ENCODE assay signal across 28 mouse cellular contexts in genomic region chr2:105973941-105974340, GRCm38 (mm10). TPM values are rescaled to one million over a fixed set of nuclear protein-coding genes. Genes with fewer than 3 reads are reported as not detected.
DNase-seq lines count a peak whose midpoint lies in the region; ATAC-seq and TF ChIP-seq lines count a peak whose summit lies in the region.
"Had no signal": no experiment of that assay in that cellular context is flagged by ENCODE, and none has a peak within 500 bp of the region (broad histone marks: within the 10 kb centered on the region; RNA-seq: fewer than 3 reads in every experiment).

No protein-coding gene starts in this region.

- no peak overlapping the region for H3K4me2 ChIP-seq in liver, embryonic 12.5 days
- H3K4me2 ChIP-seq: embryonic facial prominence, embryonic 15.5 days; hindbrain, embryonic 15.5 days; kidney, embryonic 15.5 days; liver, embryonic 13.5 days had no signal

- H3K9ac ChIP-seq in liver, embryonic 12.5 days, result no peak overlapping the region
- H3K9ac ChIP-seq: embryonic facial prominence, embryonic 15.5 days; hindbrain, embryonic 15.5 days; kidney, embryonic 15.5 days; liver, embryonic 13.5 days had no signal

- ATAC-seq in liver, embryonic 12.5 days, result no peak
- ATAC-seq: inflammation-experienced regulatory T-cells, adult 6 months had no signal

- H3K4me3 ChIP-seq in layer of hippocampus, adult 2 months, result no peak overlapping the region
- H3K4me3 ChIP-seq in liver, embryonic 12.5 days, result no peak overlapping the region
- H3K4me3 ChIP-seq: embryonic facial prominence, embryonic 10.5 days; embryonic facial prominence, embryonic 15.5 days; hindbrain, embryonic 10.5 days; hindbrain, embryonic 15.5 days; kidney, embryonic 15.5 days; liver, embryonic 13.5 days; midbrain, embryonic 10.5 days had no signal

- H3K36me3 ChIP-seq in liver, embryonic 12.5 days, result peaks cover 16% of the 10 kb centered on the region

- no peaks in the 10 kb centered on the region for H3K4me1 ChIP-seq in liver, embryonic 12.5 days
- H3K4me1 ChIP-seq: embryonic facial prominence, embryonic 15.5 days; hindbrain, embryonic 15.5 days; kidney, embryonic 15.5 days; liver, embryonic 13.5 days had no signal

- TF ChIP-seq CTCF in layer of hippocampus, adult 2 months (conservative IDR thresholded peaks at IDR 0.05), result no peak

- peak overlapping the region; percentile 32 for H3K27ac ChIP-seq in layer of hippocampus, adult 2 months
- H3K27ac ChIP-seq in liver, embryonic 12.5 days, result no peak overlapping the region
- H3K27ac ChIP-seq: embryonic facial prominence, embryonic 10.5 days; embryonic facial prominence, embryonic 15.5 days; hindbrain, embryonic 10.5 days; hindbrain, embryonic 15.5 days; kidney, embryonic 15.5 days; liver, embryonic 13.5 days; midbrain, embryonic 10.5 days had no signal

- H3K9me3 ChIP-seq in liver, embryonic 12.5 days (replicated peaks), result no peaks in the 10 kb centered on the region
- H3K9me3 ChIP-seq: embryonic facial prominence, embryonic 10.5 days; embryonic facial prominence, embryonic 15.5 days; G1E; hindbrain, embryonic 10.5 days; hindbrain, embryonic 15.5 days; kidney, embryonic 15.5 days; liver, embryonic 13.5 days; midbrain, embryonic 10.5 days had no signal

- no peaks in the 10 kb centered on the region for H3K27me3 ChIP-seq in liver, embryonic 12.5 days (replicated peaks)
- H3K27me3 ChIP-seq: embryonic facial prominence, embryonic 15.5 days; hindbrain, embryonic 15.5 days; kidney, embryonic 15.5 days; liver, embryonic 13.5 days had no signal

- peak; percentile 5 for DNase-seq in adrenal gland, postnatal 14 days
- no peak for DNase-seq in adrenal gland, postnatal 25 days
- no peak for DNase-seq in layer of hippocampus, adult 2 months (ENCODE audit: low spot score in 2 of 2)
- DNase-seq in layer of hippocampus, adult 9-10 months (ENCODE audit: low spot score), result no peak
- DNase-seq in Muller cell, postnatal 12 days (ENCODE audit: inconsistent ontology term), result peak; percentile 31
- peak; percentile 25 for DNase-seq in embryo, embryonic 11 days
- DNase-seq: cerebellum, adult 11 months; cerebellum, adult 9-10 months; cerebellum, postnatal 36 days; gastrocnemius, postnatal 10 days; heart, postnatal 14 days; kidney, adult 11 months; kidney, postnatal 36 days; layer of hippocampus, postnatal 36 days; left cerebral cortex, postnatal 4 days; liver, embryonic 13.5 days; lung, adult 2 months; lung, postnatal 10 days; thymus, postnatal 4 days had no signal

- WGBS in liver, embryonic 12.5 days (ENCODE audit: insufficient replicate concordance), result 46% methylated on average over 2 of the region's 2 CpGs

RNA-seq across cellular contexts. Expression of gene Dnajc24, which starts 29.4 kb away (rescaled TPM):
- total RNA-seq in adrenal gland, postnatal 14 days (2021), result 20.9 and 23.9 TPM in 2 replicates
- 32.5 and 41.5 TPM in 2 replicates for total RNA-seq in adrenal gland, postnatal 25 days (2021)
- total RNA-seq in layer of hippocampus, adult 2 months (2021), result 10 to 100 TPM; 26.4 to 27.9 TPM
- 27.8 and 27.9 TPM in 2 replicates for polyA plus RNA-seq in liver, embryonic 12.5 days (2016; fragmentation: Nextera tagmentation; extraction: Ambion mirVana)

Comparison
In these comparisons a context has a peak if more than half of its experiments do, and no peak if none do; other contexts are left out.
1. DNase-seq: peak in adrenal gland, postnatal 14 days (single experiment), Muller cell, postnatal 12 days (single experiment) and embryo, embryonic 11 days (single experiment); none in adrenal gland, postnatal 25 days (single experiment), layer of hippocampus, adult 2 months (0 of 2) and layer of hippocampus, adult 9-10 months (single experiment).